Mouse (Mus musculus): Measurements from ENCODE around the gene Rhobtb1. TPM values are rescaled to one million over a fixed set of nuclear protein-coding genes. Genes with fewer than 3 reads are reported as not detected.

Gene Rhobtb1
- polyA plus RNA-seq, 1 experiment, result 10.8 TPM

DNA sequence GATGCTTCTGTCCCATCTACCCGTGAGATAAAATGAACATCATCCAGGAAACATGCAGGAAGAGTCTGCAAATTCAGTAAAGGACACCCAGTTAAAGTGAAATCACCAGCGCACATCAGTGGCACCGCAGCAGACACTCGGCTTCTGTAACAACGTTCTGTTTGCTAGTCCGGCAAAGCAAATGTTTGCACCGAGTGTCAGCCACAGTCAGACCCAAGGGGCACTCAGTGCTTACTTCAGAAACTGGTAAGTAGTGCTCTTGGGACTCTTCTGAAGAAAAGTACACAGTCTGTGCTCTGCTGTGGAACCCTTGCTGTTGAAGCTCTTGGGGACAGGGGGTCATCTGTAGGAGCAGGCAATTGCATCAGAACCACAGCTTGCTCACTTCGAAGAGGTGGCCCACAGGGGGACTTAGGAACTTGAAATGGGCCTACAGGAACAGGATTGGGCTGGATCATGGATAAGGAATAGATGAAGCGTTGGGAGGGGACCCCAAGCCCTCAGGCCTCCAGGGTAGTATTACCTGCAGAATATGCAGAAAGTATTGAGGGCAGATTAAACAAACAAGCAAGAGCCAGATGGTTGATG, 14.9 kb upstream of the Rhobtb1 start:
- Histone ChIP-seq H3K27ac (ENCODE audit: insufficient read depth, low read length) (no peak overlapping the region), H3K4me3 (ENCODE audit: extremely low read depth, insufficient read depth, insufficient read length) (no peak overlapping the region), H3K27me3 (ENCODE audit: control insufficient read depth, insufficient read depth, low read length) (no peaks in the 10 kb centered on the region), H3K36me3 (ENCODE audit: control insufficient read depth, insufficient read depth, low read length) (no peaks in the 10 kb centered on the region), H3K4me1 (ENCODE audit: control insufficient read depth, insufficient read depth, insufficient read length) (no peaks in the 10 kb centered on the region)
- WGBS, result 73% methylated on average over 9 of the region's 9 CpGs
- TF ChIP-seq POLR2A (IDR thresholded peaks at IDR 0.05; ENCODE audit: low read depth, low read length), result no peak
- TF ChIP-seq CTCF (IDR thresholded peaks at IDR 0.05; ENCODE audit: extremely low read depth, insufficient read depth, insufficient read length, insufficient replicate concordance), result no peak
- no peak for DNase-seq (ENCODE audit: low read depth in 1 of 2, low spot score in 2 of 2)

DNA sequence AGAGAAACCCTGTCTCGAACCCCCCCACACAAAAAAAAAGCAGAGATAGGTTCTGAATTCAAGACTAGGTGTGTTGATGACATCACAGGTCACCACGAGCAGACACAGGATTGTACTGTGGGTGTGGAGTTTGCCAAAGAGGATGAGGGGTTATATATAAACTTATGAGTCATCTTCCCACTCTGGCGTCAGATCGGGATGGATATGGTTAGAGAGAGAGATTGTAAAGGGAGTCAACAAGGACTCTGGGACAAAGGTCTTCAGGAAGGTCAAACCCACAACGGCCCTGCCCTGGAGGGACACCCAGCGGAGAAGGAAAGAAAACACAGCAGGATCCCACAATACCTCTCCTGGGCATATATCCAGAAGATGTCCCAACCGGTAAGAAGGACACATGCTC, 2.0 kb upstream of the Rhobtb1 start:
- no peak for DNase-seq (ENCODE audit: low read depth in 1 of 2, low spot score in 2 of 2)

DNA sequence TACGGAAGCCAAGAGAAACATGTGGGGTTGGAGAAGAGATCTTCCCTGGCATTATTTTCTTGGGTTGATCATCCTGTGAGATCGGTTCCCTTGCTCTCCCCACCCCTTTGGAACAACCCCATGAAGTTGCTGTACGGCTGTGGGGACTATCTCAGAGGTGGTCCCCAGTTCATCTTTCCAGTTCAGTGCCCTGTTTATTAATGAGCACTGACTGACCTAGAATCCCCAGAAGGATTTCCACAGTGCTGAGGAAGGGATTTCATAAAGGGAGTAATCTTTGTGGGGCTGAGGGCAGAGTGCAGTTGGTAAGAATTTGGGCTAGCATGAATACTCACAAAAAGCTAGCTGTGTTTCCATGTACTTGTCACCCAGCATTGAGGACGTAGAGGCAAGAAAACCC, 1.7 kb downstream of the Rhobtb1 start:
- H3K4me1 ChIP-seq (ENCODE audit: control insufficient read depth, insufficient read depth, insufficient read length), result no peaks in the 10 kb centered on the region
- H3K4me3 ChIP-seq (ENCODE audit: extremely low read depth, insufficient read depth, insufficient read length), result no peak overlapping the region
- H3K27me3 ChIP-seq (ENCODE audit: control insufficient read depth, insufficient read depth, low read length), result no peaks in the 10 kb centered on the region
- DNase-seq (ENCODE audit: low read depth in 1 of 2, low spot score in 2 of 2), result no peak
- 85% methylated on average over 4 of the region's 4 CpGs for WGBS
- H3K27ac ChIP-seq (ENCODE audit: insufficient read depth, low read length), result no peak overlapping the region
- TF ChIP-seq CTCF (IDR thresholded peaks at IDR 0.05; ENCODE audit: extremely low read depth, insufficient read depth, insufficient read length, insufficient replicate concordance), result no peak
- no peak for TF ChIP-seq POLR2A (IDR thresholded peaks at IDR 0.05; ENCODE audit: low read depth, low read length)
- H3K36me3 ChIP-seq (ENCODE audit: control insufficient read depth, insufficient read depth, low read length), result no peaks in the 10 kb centered on the region

More for the DNA sequence above, 2.0 kb upstream of the Rhobtb1 start:
- WGBS, result 83% methylated on average over 7 of the region's 7 CpGs
- TF ChIP-seq POLR2A (IDR thresholded peaks at IDR 0.05; ENCODE audit: low read depth, low read length), result no peak
- TF ChIP-seq CTCF (IDR thresholded peaks at IDR 0.05; ENCODE audit: extremely low read depth, insufficient read depth, insufficient read length, insufficient replicate concordance), result no peak
- Histone ChIP-seq H3K4me3 (ENCODE audit: extremely low read depth, insufficient read depth, insufficient read length) (no peak overlapping the region), H3K27me3 (ENCODE audit: control insufficient read depth, insufficient read depth, low read length) (no peaks in the 10 kb centered on the region), H3K4me1 (ENCODE audit: control insufficient read depth, insufficient read depth, insufficient read length) (no peaks in the 10 kb centered on the region), H3K36me3 (ENCODE audit: control insufficient read depth, insufficient read depth, low read length) (no peaks in the 10 kb centered on the region), H3K27ac (ENCODE audit: insufficient read depth, low read length) (no peak overlapping the region)

DNA sequence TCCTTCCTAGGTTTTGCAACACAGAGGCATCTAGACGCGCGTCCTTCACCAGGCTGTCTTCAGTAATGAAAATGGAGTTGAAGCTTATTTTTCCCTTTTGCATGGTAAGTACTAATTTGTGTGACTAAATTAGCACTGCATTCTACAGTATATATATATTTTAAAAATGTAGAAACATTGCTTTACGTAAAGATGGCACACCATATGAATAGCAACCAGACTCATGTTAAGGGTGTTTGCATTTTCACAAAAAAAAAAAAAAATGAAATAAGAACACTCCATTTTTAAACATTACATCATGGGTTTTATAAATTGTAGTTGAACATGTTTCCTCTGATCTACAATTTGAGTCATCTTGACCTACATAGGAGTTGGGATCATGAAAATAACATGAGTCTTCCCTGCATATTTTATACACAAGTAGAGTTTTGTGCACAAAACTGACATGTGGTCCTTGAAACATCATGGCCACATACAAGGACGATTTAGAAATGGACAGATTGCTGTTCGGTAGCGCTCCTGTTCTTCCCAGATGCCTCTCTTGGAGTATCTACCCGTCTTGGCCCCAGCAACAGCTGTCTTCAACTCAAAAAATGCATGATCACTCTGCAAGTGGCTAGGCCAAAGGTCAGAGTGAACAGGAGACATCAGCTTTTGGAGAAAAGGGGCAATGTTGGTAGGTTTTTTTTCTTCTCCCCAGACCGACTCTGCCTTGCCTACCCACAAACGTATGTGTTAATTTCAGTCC, 4.4 kb downstream of the Rhobtb1 start:
- DNase-seq (ENCODE audit: low read depth in 1 of 2, low spot score in 2 of 2), result no peak
- TF ChIP-seq CTCF (IDR thresholded peaks at IDR 0.05; ENCODE audit: extremely low read depth, insufficient read depth, insufficient read length, insufficient replicate concordance) (no peak), POLR2A (IDR thresholded peaks at IDR 0.05; ENCODE audit: low read depth, low read length) (no peak)
- Histone ChIP-seq H3K27me3 (ENCODE audit: control insufficient read depth, insufficient read depth, low read length) (no peaks in the 10 kb centered on the region), H3K4me1 (ENCODE audit: control insufficient read depth, insufficient read depth, insufficient read length) (no peaks in the 10 kb centered on the region), H3K27ac (ENCODE audit: insufficient read depth, low read length) (no peak overlapping the region), H3K36me3 (ENCODE audit: control insufficient read depth, insufficient read depth, low read length) (no peaks in the 10 kb centered on the region), H3K4me3 (ENCODE audit: extremely low read depth, insufficient read depth, insufficient read length) (no peak overlapping the region)
- 90% methylated on average over 10 of the region's 10 CpGs for WGBS

DNA sequence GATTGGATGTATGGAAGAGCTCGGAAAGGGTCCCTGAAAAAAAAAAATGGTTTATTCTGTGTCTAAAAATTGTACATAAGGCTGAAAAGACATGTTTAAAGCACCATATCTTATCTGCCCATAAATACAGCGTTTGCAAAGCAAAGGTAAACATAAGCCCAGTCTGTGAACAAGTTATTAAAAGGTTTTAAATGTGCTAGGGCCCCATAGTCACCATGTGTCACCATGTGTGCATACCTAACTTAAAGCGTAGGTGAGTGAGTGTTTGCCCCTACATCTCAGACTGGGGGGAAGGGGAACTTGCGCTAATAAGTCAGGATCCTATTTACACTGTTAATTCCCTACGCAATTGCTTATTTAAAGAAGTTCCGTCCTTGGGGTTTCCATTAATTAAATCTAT, 5.2 kb downstream of the Rhobtb1 start:
- H3K27me3 ChIP-seq (ENCODE audit: control insufficient read depth, insufficient read depth, low read length), result no peaks in the 10 kb centered on the region
- no peak overlapping the region for H3K4me3 ChIP-seq (ENCODE audit: extremely low read depth, insufficient read depth, insufficient read length)
- DNase-seq (ENCODE audit: low read depth in 1 of 2, low spot score in 2 of 2), result no peak
- 88% methylated on average over 6 of the region's 6 CpGs for WGBS
- H3K27ac ChIP-seq (ENCODE audit: insufficient read depth, low read length), result no peak overlapping the region
- TF ChIP-seq POLR2A (IDR thresholded peaks at IDR 0.05; ENCODE audit: low read depth, low read length) (no peak), CTCF (IDR thresholded peaks at IDR 0.05; ENCODE audit: extremely low read depth, insufficient read depth, insufficient read length, insufficient replicate concordance) (no peak)
- no peaks in the 10 kb centered on the region for H3K36me3 ChIP-seq (ENCODE audit: control insufficient read depth, insufficient read depth, low read length)
- no peaks in the 10 kb centered on the region for H3K4me1 ChIP-seq (ENCODE audit: control insufficient read depth, insufficient read depth, insufficient read length)

DNA sequence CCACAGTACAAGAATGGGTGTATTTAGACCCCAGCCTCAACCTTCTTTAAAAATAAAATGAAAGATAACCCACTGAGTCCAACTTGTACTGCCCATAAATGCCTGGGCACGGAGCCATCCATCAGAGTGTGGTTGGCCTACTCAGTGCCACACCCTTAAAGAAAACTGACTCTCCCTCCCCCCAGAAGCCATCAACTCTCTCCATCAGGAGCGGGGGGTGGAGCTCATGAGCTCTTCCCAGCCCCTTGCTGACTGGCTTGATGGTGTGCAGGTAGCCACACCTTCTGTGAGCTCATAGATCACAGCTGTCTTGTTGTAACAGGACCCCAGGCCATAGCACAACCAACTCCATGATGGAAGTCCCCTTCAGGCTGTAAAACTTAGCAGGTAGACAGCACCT, 6.2 kb downstream of the Rhobtb1 start:
- TF ChIP-seq CTCF (IDR thresholded peaks at IDR 0.05; ENCODE audit: extremely low read depth, insufficient read depth, insufficient read length, insufficient replicate concordance), result no peak
- TF ChIP-seq POLR2A (IDR thresholded peaks at IDR 0.05; ENCODE audit: low read depth, low read length), result no peak
- Histone ChIP-seq H3K27ac (ENCODE audit: insufficient read depth, low read length) (no peak overlapping the region), H3K36me3 (ENCODE audit: control insufficient read depth, insufficient read depth, low read length) (no peaks in the 10 kb centered on the region), H3K4me1 (ENCODE audit: control insufficient read depth, insufficient read depth, insufficient read length) (no peaks in the 10 kb centered on the region), H3K4me3 (ENCODE audit: extremely low read depth, insufficient read depth, insufficient read length) (no peak overlapping the region), H3K27me3 (ENCODE audit: control insufficient read depth, insufficient read depth, low read length) (no peaks in the 10 kb centered on the region)
- WGBS, result 88% methylated on average over 2 of the region's 2 CpGs
- no peak for DNase-seq (ENCODE audit: low read depth in 1 of 2, low spot score in 2 of 2)

DNA sequence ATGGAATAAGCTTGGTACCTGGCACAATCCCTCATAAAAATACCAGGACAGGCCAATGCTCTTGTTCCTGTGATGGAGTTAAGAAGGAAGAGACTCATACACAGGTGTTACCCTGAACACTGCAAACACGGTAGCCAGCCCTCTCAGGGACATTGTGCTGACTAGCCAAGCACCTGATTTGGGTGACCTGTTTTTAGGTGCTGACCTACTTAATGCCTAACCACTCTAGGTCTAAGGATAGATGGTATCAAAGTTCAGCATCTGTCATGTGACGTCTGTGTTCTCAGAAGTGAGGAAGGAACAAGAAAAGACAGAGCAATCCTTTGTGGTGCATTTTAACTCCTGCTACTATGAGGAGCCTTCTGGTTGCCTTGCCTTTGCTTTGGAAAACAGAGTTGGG, 9.6 kb downstream of the Rhobtb1 start:
- 73% methylated on average over 2 of the region's 2 CpGs for WGBS
- no peak for DNase-seq (ENCODE audit: low read depth in 1 of 2, low spot score in 2 of 2)
- no peak for TF ChIP-seq CTCF (IDR thresholded peaks at IDR 0.05; ENCODE audit: extremely low read depth, insufficient read depth, insufficient read length, insufficient replicate concordance)
- no peak for TF ChIP-seq POLR2A (IDR thresholded peaks at IDR 0.05; ENCODE audit: low read depth, low read length)
- Histone ChIP-seq H3K36me3 (ENCODE audit: control insufficient read depth, insufficient read depth, low read length) (no peaks in the 10 kb centered on the region), H3K4me1 (ENCODE audit: control insufficient read depth, insufficient read depth, insufficient read length) (no peaks in the 10 kb centered on the region), H3K27ac (ENCODE audit: insufficient read depth, low read length) (no peak overlapping the region), H3K4me3 (ENCODE audit: extremely low read depth, insufficient read depth, insufficient read length) (no peak overlapping the region), H3K27me3 (ENCODE audit: control insufficient read depth, insufficient read depth, low read length) (no peaks in the 10 kb centered on the region)
